Mouse (Mus musculus): ENCODE measurements at regions not wholly inside any gene's neighbourhood (a gene's known extent, or its start where the extent isn't known, plus 50 kb on each side); places are given as distances from the start of the nearest gene placed in this dataset.
"Not testable (repeated sequence)": the region's sequence is repeated elsewhere in the genome, so short reads cannot be mapped to it uniquely, and the experiment has no call there.

DNA sequence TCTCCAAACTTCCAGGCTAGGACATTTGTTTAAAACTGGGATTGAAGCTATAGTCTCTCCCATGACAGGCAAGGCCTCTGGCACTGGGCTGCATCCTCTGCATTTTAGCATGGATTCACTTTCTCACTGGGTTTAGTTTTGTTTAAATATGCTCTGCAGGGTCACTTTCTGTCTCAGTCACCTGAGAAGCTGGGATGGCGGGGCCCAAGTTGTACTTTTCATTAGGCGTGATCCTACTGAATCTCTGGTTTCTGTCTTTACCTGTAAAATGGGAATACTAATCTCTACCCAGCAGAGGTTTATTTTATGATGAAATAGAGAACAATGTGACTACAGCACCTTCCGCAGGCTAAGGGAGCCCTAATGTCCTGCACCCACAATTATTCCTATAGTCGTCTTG, 216.4 kb downstream of the Gm31371 start:
- TF ChIP-seq CTCF (IDR thresholded peaks at IDR 0.05; ENCODE audit: low read depth, low read length); POLR2A (IDR thresholded peaks at IDR 0.05; ENCODE audit: extremely low read depth, insufficient read depth, low read length): not testable (repeated sequence)

Data from liver, adult 2 months (tissue).